Mouse (Mus musculus): ENCODE measurements at regions not wholly inside any gene's neighbourhood (a gene's known extent, or its start where the extent isn't known, plus 50 kb on each side); places are given as distances from the start of the nearest gene placed in this dataset.

GRCm38 (mm10) chr16:31564926-31565325 is 98.3 kb upstream of the Dlg1 start:
- TF ChIP-seq POLR2A (IDR thresholded peaks at IDR 0.05; ENCODE audit: low read depth, low read length) (no peak), CTCF (IDR thresholded peaks at IDR 0.05; ENCODE audit: extremely low read depth, insufficient read depth, insufficient read length, insufficient replicate concordance) (no peak)
